Comparison of ENCODE assay signal across 18 mouse cellular contexts in the genomic region with DNA sequence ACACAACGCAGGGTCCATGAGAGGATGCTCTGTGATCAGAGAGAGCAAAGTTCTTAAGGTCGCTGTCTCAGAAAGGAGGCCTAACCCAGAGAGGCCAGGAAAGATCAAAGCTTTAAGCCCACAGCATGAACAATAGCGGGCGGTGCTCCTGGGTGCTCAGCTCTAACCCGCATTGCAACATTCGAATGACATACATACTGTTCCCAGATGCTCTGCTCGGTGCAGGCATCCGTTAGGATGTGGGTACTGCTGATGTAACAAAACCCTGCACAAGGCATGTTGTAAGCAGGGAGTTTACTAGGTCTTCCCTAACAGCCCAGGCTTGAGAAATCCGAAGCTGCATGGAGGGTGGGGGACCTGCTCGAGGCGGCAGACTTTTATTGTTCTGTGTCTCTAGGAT.
A peak's percentile ranks its signal among the peaks of the same experiment; 100 is the strongest.
DNase-seq lines count a peak whose midpoint lies in the region; ATAC-seq and TF ChIP-seq lines count a peak whose summit lies in the region.
"Had no signal": no experiment of that assay in that cellular context is flagged by ENCODE, and none has a peak within 500 bp of the region (broad histone marks: within the 10 kb centered on the region; RNA-seq: fewer than 3 reads in every experiment).

No protein-coding gene starts in this region.

- H3K27me3 ChIP-seq in hindbrain, embryonic 10.5 days (ENCODE audit: insufficient read depth, poor library complexity, severe bottlenecking) = no peaks in the 10 kb centered on the region
- no peaks in the 10 kb centered on the region for H3K27me3 ChIP-seq in hindbrain, embryonic 13.5 days
- H3K27me3 ChIP-seq: forebrain, embryonic 12.5 days; Patski had no signal

- DNase-seq in hindbrain, embryonic 10.5 days (ENCODE audit: low spot score) = no peak
- DNase-seq in 416B (ENCODE audit: low read depth) = peak; percentile 76
- peak; percentile 6 for DNase-seq in brain, embryonic 14.5 days (ENCODE audit: low read depth)
- no peak for DNase-seq in natural killer cell, adult 2 months (ENCODE audit: low spot score in 2 of 2)
- no peak for DNase-seq in urinary bladder, postnatal 36 days (ENCODE audit: low spot score in 2 of 2)
- DNase-seq: cerebellum, adult 9-11 months; gastrocnemius, postnatal 25 days; left cerebral cortex, postnatal 4 days; lung, postnatal 14 days; thymus, postnatal 36 days had no signal

- TF ChIP-seq POLR2A in brain, embryonic 14.5 days (IDR thresholded peaks at IDR 0.05; ENCODE audit: borderline replicate concordance, extremely low read depth, insufficient read depth, insufficient read length, poor library complexity, severe bottlenecking) = no peak

- ATAC-seq in hindbrain, embryonic 13.5 days (ENCODE audit: low FRiP score) = no peak
- peak; percentile 95 for ATAC-seq in megakaryocyte, adult 5-6 weeks (ENCODE audit: poor library complexity, severe bottlenecking)
- ATAC-seq: intestine, embryonic 16.5 days; Patski had no signal

- no peak overlapping the region for H3K4me3 ChIP-seq in hindbrain, embryonic 10.5 days
- H3K4me3 ChIP-seq in hindbrain, embryonic 13.5 days = no peak overlapping the region
- H3K4me3 ChIP-seq: forebrain, embryonic 12.5 days had no signal

- H3K4me1 ChIP-seq in hindbrain, embryonic 10.5 days (replicated peaks) = peaks cover 12% of the 10 kb centered on the region
- no peaks in the 10 kb centered on the region for H3K4me1 ChIP-seq in hindbrain, embryonic 13.5 days (replicated peaks)

- TF ChIP-seq CTCF in brain, embryonic 14.5 days (IDR thresholded peaks at IDR 0.05; ENCODE audit: borderline replicate concordance, extremely low read depth, insufficient read depth, insufficient read length) = no peak

- no peaks in the 10 kb centered on the region for H3K36me3 ChIP-seq in hindbrain, embryonic 10.5 days
- H3K36me3 ChIP-seq in hindbrain, embryonic 13.5 days = no peaks in the 10 kb centered on the region
- H3K36me3 ChIP-seq: forebrain, embryonic 12.5 days had no signal

- WGBS in hindbrain, embryonic 10.5 days = 34% methylated on average over 11 of the region's 11 CpGs
- 30% methylated on average over 11 of the region's 11 CpGs for WGBS in hindbrain, embryonic 13.5 days

- H3K27ac ChIP-seq in hindbrain, embryonic 10.5 days = peak overlapping the region; percentile 19
- H3K27ac ChIP-seq in hindbrain, embryonic 13.5 days = no peak overlapping the region
- H3K27ac ChIP-seq: forebrain, embryonic 12.5 days; hindbrain, embryonic 14.5 days; kidney, postnatal 0 days; liver, embryonic 14.5 days had no signal

- H3K9ac ChIP-seq in hindbrain, embryonic 13.5 days = no peak overlapping the region
- H3K9ac ChIP-seq: forebrain, embryonic 12.5 days; hindbrain, embryonic 14.5 days; liver, embryonic 14.5 days had no signal

- H3K4me2 ChIP-seq in hindbrain, embryonic 13.5 days = no peak overlapping the region
- H3K4me2 ChIP-seq: forebrain, embryonic 12.5 days; hindbrain, embryonic 14.5 days had no signal

- H3K9me3 ChIP-seq in hindbrain, embryonic 10.5 days = no peaks in the 10 kb centered on the region
- H3K9me3 ChIP-seq in hindbrain, embryonic 13.5 days = no peaks in the 10 kb centered on the region
- H3K9me3 ChIP-seq: forebrain, embryonic 12.5 days had no signal

Comparison
In these comparisons a context has a peak if more than half of its experiments do, and no peak if none do; other contexts are left out.
1. DNase-seq: peak in 416B (single experiment) and brain, embryonic 14.5 days (single experiment); none in hindbrain, embryonic 10.5 days (single experiment), natural killer cell, adult 2 months (0 of 2) and urinary bladder, postnatal 36 days (0 of 2).